In genomic region chr11:32393095-32393494, GRCm38 (mm10) we compare ENCODE assay signal across 26 mouse cellular contexts. TPM values are rescaled to one million over a fixed set of nuclear protein-coding genes. Genes with fewer than 3 reads are reported as not detected.
DNase-seq lines count a peak whose midpoint lies in the region; ATAC-seq and TF ChIP-seq lines count a peak whose summit lies in the region.
"Had no signal": no experiment of that assay in that cellular context is flagged by ENCODE, and none has a peak within 500 bp of the region (broad histone marks: within the 10 kb centered on the region; RNA-seq: fewer than 3 reads in every experiment).

No protein-coding gene starts in this region.

- DNase-seq in cerebellum, postnatal 10 days = peak; percentile 52 to 73
- DNase-seq in cerebellum, adult 9-10 months = no peak
- peak; percentile 57 for DNase-seq in hindbrain, postnatal 0 days (ENCODE audit: low spot score)
- no peak for DNase-seq in hindbrain, embryonic 10.5 days (ENCODE audit: low spot score)
- peak; percentile 54 for DNase-seq in lung, postnatal 10 days
- no peak for DNase-seq in lung, postnatal 14 days
- DNase-seq in urinary bladder, adult 2 months (ENCODE audit: low spot score) = no peak
- DNase-seq: adrenal gland, adult 2 months; adrenal gland, postnatal 36 days; forebrain, postnatal 0 days; gastrocnemius, postnatal 10 days; heart, postnatal 10 days; kidney, adult 18-20 months; kidney, postnatal 25 days; liver, postnatal 0 days had no signal

- WGBS in hindbrain, postnatal 0 days = 44% methylated on average over 2 of the region's 2 CpGs
- WGBS in hindbrain, embryonic 10.5 days = 93% methylated on average over 2 of the region's 2 CpGs

- ATAC-seq in hindbrain, postnatal 0 days = no peak
- ATAC-seq: activated CD4-positive, CD25-positive, alpha-beta regulatory T cell, adult 4 months; forebrain, postnatal 0 days; liver, embryonic 12.5 days; liver, postnatal 0 days had no signal

- H3K9ac ChIP-seq in hindbrain, postnatal 0 days (replicated peaks; ENCODE audit: low read length) = no peak overlapping the region
- H3K9ac ChIP-seq: embryonic facial prominence, embryonic 15.5 days; forebrain, embryonic 12.5 days; forebrain, postnatal 0 days; heart, embryonic 13.5 days; hindbrain, embryonic 12.5 days; kidney, embryonic 15.5 days; limb, embryonic 13.5 days; liver, embryonic 12.5 days; liver, postnatal 0 days; midbrain, embryonic 12.5 days had no signal

- H3K4me2 ChIP-seq in hindbrain, postnatal 0 days (ENCODE audit: low read depth, low read length) = no peak overlapping the region
- H3K4me2 ChIP-seq: embryonic facial prominence, embryonic 15.5 days; forebrain, embryonic 12.5 days; heart, embryonic 13.5 days; hindbrain, embryonic 12.5 days; kidney, embryonic 15.5 days; limb, embryonic 13.5 days; liver, embryonic 12.5 days; midbrain, embryonic 12.5 days had no signal

- H3K9me3 ChIP-seq in hindbrain, postnatal 0 days (ENCODE audit: low read length) = no peaks in the 10 kb centered on the region
- peaks cover 5% of the 10 kb centered on the region; the same call in 1 of the 2 replicates for H3K9me3 ChIP-seq in hindbrain, embryonic 10.5 days
- H3K9me3 ChIP-seq: embryonic facial prominence, embryonic 10.5 days; embryonic facial prominence, embryonic 15.5 days; forebrain, embryonic 12.5 days; heart, embryonic 13.5 days; hindbrain, embryonic 12.5 days; kidney, embryonic 15.5 days; limb, embryonic 13.5 days; liver, embryonic 12.5 days; midbrain, embryonic 12.5 days had no signal

- H3K27me3 ChIP-seq in hindbrain, postnatal 0 days (ENCODE audit: insufficient read depth, low read length) = no peaks in the 10 kb centered on the region
- H3K27me3 ChIP-seq in hindbrain, embryonic 10.5 days (ENCODE audit: insufficient read depth, poor library complexity, severe bottlenecking) = no peaks in the 10 kb centered on the region
- H3K27me3 ChIP-seq: CH12.LX; embryonic facial prominence, embryonic 15.5 days; forebrain, embryonic 12.5 days; heart, embryonic 13.5 days; hindbrain, embryonic 12.5 days; kidney, embryonic 15.5 days; limb, embryonic 13.5 days; liver, embryonic 12.5 days; midbrain, embryonic 12.5 days had no signal

- H3K4me1 ChIP-seq in hindbrain, postnatal 0 days (ENCODE audit: insufficient read depth, low read length) = no peaks in the 10 kb centered on the region
- H3K4me1 ChIP-seq in hindbrain, embryonic 10.5 days (replicated peaks) = no peaks in the 10 kb centered on the region
- H3K4me1 ChIP-seq: embryonic facial prominence, embryonic 10.5 days; forebrain, embryonic 12.5 days; hindbrain, embryonic 12.5 days; kidney, embryonic 15.5 days; midbrain, embryonic 12.5 days had no signal

- no peak for TF ChIP-seq CTCF in hindbrain, postnatal 0 days (IDR thresholded peaks at IDR 0.05; ENCODE audit: low read depth)

- H3K27ac ChIP-seq in hindbrain, postnatal 0 days = peak overlapping the region; percentile 26; the same call in 1 of the 2 replicates
- H3K27ac ChIP-seq in hindbrain, embryonic 10.5 days = no peak overlapping the region
- H3K27ac ChIP-seq: embryonic facial prominence, embryonic 10.5 days; embryonic facial prominence, embryonic 15.5 days; forebrain, embryonic 12.5 days; heart, embryonic 13.5 days; hindbrain, embryonic 12.5 days; kidney, embryonic 15.5 days; limb, embryonic 13.5 days; liver, embryonic 12.5 days; midbrain, embryonic 12.5 days had no signal

- no peak overlapping the region for H3K4me3 ChIP-seq in hindbrain, postnatal 0 days (ENCODE audit: low read length)
- H3K4me3 ChIP-seq in hindbrain, embryonic 10.5 days = no peak overlapping the region
- H3K4me3 ChIP-seq: embryonic facial prominence, embryonic 10.5 days; embryonic facial prominence, embryonic 15.5 days; forebrain, embryonic 12.5 days; heart, embryonic 13.5 days; hindbrain, embryonic 12.5 days; kidney, embryonic 15.5 days; limb, embryonic 13.5 days; liver, embryonic 12.5 days; midbrain, embryonic 12.5 days had no signal

- H3K36me3 ChIP-seq in hindbrain, postnatal 0 days (ENCODE audit: insufficient read depth, low read length) = peaks cover under 1% of the 10 kb centered on the region; the same call in 1 of the 2 replicates
- peaks cover 99% of the 10 kb centered on the region for H3K36me3 ChIP-seq in hindbrain, embryonic 10.5 days

RNA-seq across cellular contexts. Expression of gene Sh3pxd2b, which starts 45.5 kb away (rescaled TPM):
- total RNA-seq in hindbrain, postnatal 0 days (2014; rRNA removed) = 32.2 and 37.4 TPM in 2 replicates
- 6.7 and 7.4 TPM in 2 replicates for polyA plus RNA-seq in hindbrain, postnatal 0 days (2015; fragmentation: Nextera tagmentation; extraction: Ambion mirVana)
- 29.7 and 30.8 TPM in 2 replicates for polyA plus RNA-seq in hindbrain, embryonic 10.5 days (2016; fragmentation: Nextera tagmentation; extraction: Ambion mirVana)
- polyA plus RNA-seq in urinary bladder, adult 2 months (2012; rRNA removed) = 10.0 and 15.0 TPM in 2 replicates

Comparison
In these comparisons a context has a peak if more than half of its experiments do, and no peak if none do; other contexts are left out.
1. DNase-seq: peak in cerebellum, postnatal 10 days (2 of 2), hindbrain, postnatal 0 days (single experiment) and lung, postnatal 10 days (single experiment); none in cerebellum, adult 9-10 months (single experiment), hindbrain, embryonic 10.5 days (single experiment), lung, postnatal 14 days (single experiment) and urinary bladder, adult 2 months (single experiment).